In the genomic region with DNA sequence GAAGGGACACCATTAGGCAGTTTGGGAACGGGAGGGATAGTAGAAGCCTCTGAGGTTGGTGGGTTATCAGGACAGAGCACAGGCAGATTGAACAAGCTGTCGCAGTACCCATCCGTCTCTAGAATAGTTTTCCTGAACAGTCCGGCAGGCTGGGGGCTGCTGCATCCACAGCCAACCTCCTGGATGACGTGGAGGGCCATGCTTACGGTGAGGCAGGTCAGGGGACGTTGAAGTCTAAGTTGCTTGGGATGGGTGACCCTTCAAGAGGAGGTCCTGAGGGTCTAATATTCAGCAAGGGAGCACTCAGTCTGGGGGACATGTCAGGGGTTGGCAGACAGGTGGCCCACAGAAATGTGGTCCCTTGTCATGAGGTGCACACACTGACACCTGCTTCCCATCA, we compare ENCODE assay signal across 20 mouse cellular contexts.
"Had no signal": no experiment of that assay in that cellular context is flagged by ENCODE, and none has a peak within 500 bp of the region (broad histone marks: within the 10 kb centered on the region; RNA-seq: fewer than 3 reads in every experiment).

No protein-coding gene starts in this region.

- ATAC-seq: liver, embryonic 12.5 days had no signal

- H3K9me3 ChIP-seq: liver, embryonic 12.5 days; liver, embryonic 15.5 days; lung, embryonic 15.5 days; megakaryocyte, embryonic 14.5 days; neural tube, embryonic 12.5 days; neural tube, embryonic 15.5 days had no signal

- H3K27ac ChIP-seq: liver, embryonic 12.5 days; liver, embryonic 15.5 days; lung, embryonic 15.5 days had no signal

- H3K27me3 ChIP-seq: megakaryocyte, embryonic 14.5 days had no signal

- DNase-seq: kidney, adult 18-20 months; kidney, adult 9 months; kidney, postnatal 14 days; kidney, postnatal 4 days; left cerebral cortex, postnatal 4 days; liver; lung, adult 18-20 months; lung, postnatal 10 days; lung, postnatal 36 days; midbrain, embryonic 14.5 days; right cerebral cortex, adult 18-20 months; right cerebral cortex, postnatal 14 days; spleen, adult 18-20 months; thymus, postnatal 25 days had no signal

- H3K36me3 ChIP-seq: liver, embryonic 12.5 days; liver, embryonic 15.5 days had no signal

- H3K9ac ChIP-seq: liver, embryonic 15.5 days; lung, embryonic 15.5 days; neural tube, embryonic 12.5 days had no signal

- H3K4me3 ChIP-seq: lung, embryonic 15.5 days; neural tube, embryonic 12.5 days; neural tube, embryonic 15.5 days had no signal
